Mouse (Mus musculus) heart, embryonic 16.5 days (tissue): Measurements from ENCODE around the gene Mest. TPM values are rescaled to one million over a fixed set of nuclear protein-coding genes. Genes with fewer than 3 reads are reported as not detected.

Experiments used
- ATAC-seq: fragments of 200-750 bp; cut with Nextera tagmentation; replicated peaks from 2 replicates; pipeline ENCODE4 v1.8.0; 2017; ENCODE audit warnings: moderate number of reproducible peaks; ENCODE audit not compliant: insufficient read depth, low FRiP score; ENCODE audit errors: extremely low read depth
- H3K27ac ChIP-seq: fragments of 300-500 bp; sonication (generic); 2 replicates; pipeline ENCODE4 v1.5.1; 2014; ENCODE audit warnings: mild to moderate bottlenecking, low read length, control low read depth, moderate library complexity
- H3K27me3 ChIP-seq: fragments of 300-500 bp; sonication (generic); 2 replicates; pipeline ENCODE4 v1.6.1; 2014; ENCODE audit warnings: low read length, mixed read lengths; ENCODE audit not compliant: control insufficient read depth, insufficient read depth
- H3K36me3 ChIP-seq: fragments of 300-500 bp; sonication (generic); 2 replicates; pipeline ENCODE4 v1.6.1; 2014; ENCODE audit not compliant: control insufficient read depth, insufficient read depth
- H3K4me1 ChIP-seq: fragments of 300-500 bp; sonication (generic); 2 replicates; pipeline ENCODE4 v1.6.1; 2014; ENCODE audit warnings: low read length, mixed read lengths; ENCODE audit not compliant: control insufficient read depth, insufficient read depth
- H3K4me2 ChIP-seq: fragments of 300-500 bp; sonication (generic); 2 replicates; pipeline ENCODE4 v1.6.1; 2014; ENCODE audit warnings: low read depth, mild to moderate bottlenecking, control low read depth, low read length
- H3K4me3 ChIP-seq: fragments of 300-500 bp; sonication (generic); 2 replicates; pipeline ENCODE4 v1.5.1; 2014; ENCODE audit warnings: mild to moderate bottlenecking, control low read depth, low read length
- H3K9ac ChIP-seq: fragments of 300-500 bp; sonication (generic); 2 replicates; pipeline ENCODE4 v1.6.1; 2014; ENCODE audit warnings: low read length, control low read depth
- H3K9me3 ChIP-seq: fragments of 300-500 bp; sonication (generic); replicated peaks from 2 replicates; pipeline ENCODE4 v1.6.1; 2016; ENCODE audit warnings: low read length; ENCODE audit not compliant: control insufficient read depth
- WGBS: fragments of 180-500 bp; shearing (Covaris S2); extraction: QIAGEN DNeasy Blood & Tissue Kit; methylation state at CpG from one replicate; pipeline ENCODE4 v1.1.7; 2014; 5-methylcytosine and 5-hydroxymethylcytosine counted together
- microRNA counts: library from miRNA; unstranded; fragments of <30 nt; microRNA quantifications from one replicate; lab custom pipeline; 2016
- microRNA-seq: library from miRNA; unstranded; fragments of <30 nt; microRNA quantifications from one replicate; pipeline ENCODE4, GENCODE M21; 2017
- polyA plus RNA-seq: library from polyadenylated mRNA; unstranded; fragments of >200 nt; fragmentation: Nextera tagmentation; extraction: Ambion mirVana; gene quantifications from 2 replicates; pipeline ENCODE4 v1.2.1, GENCODE M21; 2015

Mest gene
- polyA plus RNA-seq, 1 experiment from 2014 or later = 1,886 TPM

DNA sequence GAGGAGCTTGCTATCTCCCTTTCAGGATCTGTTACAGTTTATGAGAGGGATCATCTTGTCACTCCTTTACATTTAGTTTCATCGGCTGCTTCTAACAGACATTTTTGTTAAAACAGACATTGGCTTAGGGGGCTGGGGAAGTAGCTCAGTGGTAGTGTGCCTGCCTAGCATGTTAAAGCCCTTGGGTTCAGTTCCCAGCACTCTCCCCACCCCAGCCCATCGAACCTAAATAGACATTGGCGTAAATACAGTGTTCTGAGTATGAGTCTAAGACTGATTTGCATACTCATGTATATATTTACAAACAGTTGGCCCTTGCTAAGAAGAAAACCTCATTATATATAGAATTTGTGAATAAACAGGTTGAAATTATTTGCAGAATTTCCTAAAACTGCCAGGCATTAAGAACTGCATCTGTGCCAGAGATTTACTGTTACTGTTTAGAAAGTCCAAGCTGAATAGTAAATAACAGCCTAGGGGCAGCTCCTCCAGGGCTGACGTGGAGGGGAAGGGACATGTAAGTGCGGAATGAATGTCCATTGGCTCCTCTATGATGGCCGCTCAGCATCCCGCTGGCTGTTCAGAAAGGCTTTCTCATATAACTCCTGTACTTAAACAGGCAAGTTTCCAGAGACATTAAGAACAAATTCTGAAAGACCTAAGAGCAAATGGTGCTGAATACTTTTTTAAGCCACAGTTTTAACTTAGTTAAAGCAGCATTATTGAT, 24.4 kb downstream of the Mest start:
- Histone ChIP-seq H3K27ac (no peak overlapping the region), H3K9ac (no peak overlapping the region), H3K27me3 (no peaks in the 10 kb centered on the region), H3K9me3 (no peaks in the 10 kb centered on the region), H3K36me3 (peaks cover 45% of the 10 kb centered on the region), H3K4me3 (no peak overlapping the region), H3K4me1 (no peaks in the 10 kb centered on the region), H3K4me2 (no peak overlapping the region)
- ATAC-seq = no peak
- WGBS = 73% methylated on average over 7 of the region's 7 CpGs

DNA sequence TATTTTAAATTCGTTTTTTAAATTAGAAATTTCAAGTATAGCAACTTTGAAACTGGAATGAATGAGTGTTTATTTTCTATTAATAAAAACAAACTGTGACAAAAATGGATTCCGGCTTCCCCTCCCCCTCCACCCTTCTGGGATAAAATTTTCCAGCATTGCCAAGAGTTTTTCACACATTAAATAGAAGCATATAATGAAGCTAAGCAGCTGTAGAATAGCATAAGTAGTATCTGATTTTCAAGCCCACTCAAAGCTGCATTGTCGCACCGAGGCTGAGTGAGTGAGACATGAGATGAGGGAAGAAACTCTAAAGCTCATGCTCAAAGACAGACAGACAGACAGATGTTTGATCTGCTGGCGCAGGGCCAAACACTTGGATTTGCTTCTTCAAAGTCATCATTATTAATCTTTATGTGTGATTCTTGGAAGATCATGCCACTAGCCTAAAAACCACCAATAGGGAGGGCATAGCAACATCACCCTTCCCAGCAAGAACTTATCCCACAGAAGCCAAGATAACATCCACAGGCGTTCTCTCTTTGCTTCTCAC, 25.1 kb downstream of the Mest start:
- no peak overlapping the region for H3K4me3 ChIP-seq
- no peak overlapping the region for H3K27ac ChIP-seq
- H3K9me3 ChIP-seq = no peaks in the 10 kb centered on the region
- 66% methylated on average over 6 of the region's 6 CpGs for WGBS
- H3K4me2 ChIP-seq = no peak overlapping the region
- no peak for ATAC-seq
- no peaks in the 10 kb centered on the region for H3K4me1 ChIP-seq
- H3K27me3 ChIP-seq = no peaks in the 10 kb centered on the region
- H3K36me3 ChIP-seq = peaks cover 42% of the 10 kb centered on the region
- H3K9ac ChIP-seq = no peak overlapping the region

DNA sequence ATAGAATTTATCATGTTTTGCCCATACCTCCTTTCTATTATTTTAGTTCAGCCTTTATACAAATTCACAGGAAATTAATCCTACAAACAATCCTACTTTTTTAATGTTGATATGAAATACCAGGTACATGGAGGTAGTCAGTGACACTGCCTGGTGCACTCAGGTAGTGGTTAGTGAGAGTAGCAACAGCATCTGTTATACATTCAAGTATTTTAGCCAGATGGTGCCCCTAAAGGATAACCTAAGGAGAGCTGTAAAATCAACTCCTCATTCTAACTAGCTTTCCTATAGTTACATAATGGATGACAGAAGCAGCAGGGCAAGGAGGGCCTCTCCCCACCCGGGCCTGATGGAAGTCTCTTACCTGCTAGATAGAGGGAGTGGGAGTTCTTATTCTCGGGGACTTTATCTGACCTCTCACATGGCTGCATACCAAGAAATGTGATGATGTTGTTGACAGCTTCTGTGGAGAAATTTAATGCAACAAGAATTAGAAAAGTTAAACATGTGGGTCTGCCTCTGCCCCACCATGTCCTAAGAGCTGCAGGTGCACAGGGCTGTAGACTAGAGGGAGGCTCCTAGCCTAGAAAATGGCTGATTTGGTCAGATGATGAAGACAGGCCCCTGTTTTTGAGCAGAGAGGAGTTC, 25.8 kb downstream of the Mest start:
- 0 out of 2 replicates have a peak, but pooled peaks have one; percentile 10 for ATAC-seq
- no peak overlapping the region for H3K9ac ChIP-seq
- 22% methylated on average over 2 of the region's 2 CpGs for WGBS
- no peaks in the 10 kb centered on the region for H3K27me3 ChIP-seq
- H3K9me3 ChIP-seq = no peaks in the 10 kb centered on the region
- H3K36me3 ChIP-seq = peaks cover 35% of the 10 kb centered on the region
- no peak overlapping the region for H3K27ac ChIP-seq
- no peaks in the 10 kb centered on the region for H3K4me1 ChIP-seq
- no peak overlapping the region for H3K4me3 ChIP-seq
- H3K4me2 ChIP-seq = no peak overlapping the region

DNA sequence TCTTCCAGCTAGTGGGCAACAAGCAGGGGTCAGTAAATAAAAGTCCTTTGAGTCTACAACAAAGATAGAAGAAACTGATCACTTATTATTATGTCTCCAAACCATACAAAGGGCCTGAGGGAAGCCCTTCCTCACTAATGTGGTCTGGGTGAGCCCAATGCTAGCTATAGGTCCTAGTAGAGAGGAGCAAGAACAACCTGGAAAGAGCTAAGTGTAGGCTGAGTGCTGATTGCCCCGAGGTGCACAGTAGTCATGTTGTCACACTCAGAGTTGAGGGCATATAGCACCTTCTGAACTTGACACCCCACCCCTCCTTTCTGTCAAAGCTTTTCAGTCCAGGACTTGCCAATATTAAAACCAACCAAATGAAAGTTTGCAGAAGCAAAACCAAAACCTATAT, 26.5 kb downstream of the Mest start:
- Histone ChIP-seq H3K36me3 (peaks cover 31% of the 10 kb centered on the region), H3K9me3 (no peaks in the 10 kb centered on the region), H3K4me1 (no peaks in the 10 kb centered on the region), H3K27ac (no peak overlapping the region), H3K27me3 (no peaks in the 10 kb centered on the region), H3K4me2 (no peak overlapping the region), H3K9ac (no peak overlapping the region), H3K4me3 (no peak overlapping the region)
- ATAC-seq = peak; percentile 55
- WGBS = 50% methylated on average over 1 of the region's 1 CpGs

DNA sequence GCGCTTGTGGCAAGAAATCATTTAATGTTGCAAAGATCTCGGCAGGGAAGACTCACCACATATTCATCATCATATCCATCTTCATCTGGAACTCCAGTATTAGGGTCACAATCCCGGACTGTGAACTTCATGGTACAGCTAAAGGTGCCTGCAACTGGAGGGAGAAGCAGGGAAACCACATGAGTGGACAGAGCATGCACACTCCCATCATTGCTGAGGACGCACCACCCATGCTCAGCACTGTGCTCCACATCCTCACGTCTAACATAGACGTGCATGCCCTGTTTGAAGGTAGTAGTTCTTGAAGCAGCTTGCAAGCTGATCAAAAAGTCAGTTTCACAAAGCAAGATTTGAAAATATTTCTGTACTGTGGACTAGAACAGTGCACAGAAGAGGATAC, 27.1 kb downstream of the Mest start:
- H3K4me2 ChIP-seq = no peak overlapping the region

DNA sequence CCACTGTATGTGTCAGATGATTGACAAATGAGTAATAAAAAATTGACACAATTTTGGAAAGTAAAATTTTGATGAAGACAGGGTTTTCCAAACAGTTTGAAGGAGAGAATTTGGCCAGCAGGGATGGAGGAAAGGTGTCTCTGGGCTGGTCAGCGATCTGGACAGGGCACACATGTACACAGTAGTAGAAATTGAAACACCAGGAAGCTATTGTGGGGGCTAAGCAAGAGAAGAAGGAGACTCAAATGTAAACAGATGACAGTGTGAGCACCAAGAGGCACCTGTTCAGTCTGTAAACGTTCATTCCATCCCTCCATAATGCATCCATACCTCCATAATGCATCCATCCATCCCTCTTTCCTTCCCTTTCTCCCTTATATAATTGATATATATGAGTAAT, 27.9 kb downstream of the Mest start:
- 63% methylated on average over 2 of the region's 2 CpGs for WGBS
- H3K9me3 ChIP-seq = no peaks in the 10 kb centered on the region
- H3K36me3 ChIP-seq = peaks cover 24% of the 10 kb centered on the region
- no peak overlapping the region for H3K27ac ChIP-seq
- no peak for ATAC-seq
- no peak overlapping the region for H3K4me2 ChIP-seq
- H3K4me1 ChIP-seq = no peaks in the 10 kb centered on the region
- H3K9ac ChIP-seq = no peak overlapping the region
- H3K27me3 ChIP-seq = no peaks in the 10 kb centered on the region
- H3K4me3 ChIP-seq = no peak overlapping the region

More for the DNA sequence above, 27.1 kb downstream of the Mest start:
- Histone ChIP-seq H3K27ac (no peak overlapping the region), H3K36me3 (peaks cover 26% of the 10 kb centered on the region), H3K27me3 (no peaks in the 10 kb centered on the region), H3K4me1 (no peaks in the 10 kb centered on the region), H3K9ac (no peak overlapping the region), H3K9me3 (no peaks in the 10 kb centered on the region), H3K4me3 (no peak overlapping the region)
- peak; percentile 34; the same call in 1 of the 2 replicates for ATAC-seq
- 61% methylated on average over 6 of the region's 6 CpGs for WGBS

MicroRNAs within 50 kb of the gene (microRNA counts, 519-probe panel; counts per million panel counts)
- microRNA mmu-miR-335-3p (lab: Ali Mortazavi, UCI) (3,086 counts per million, percentile 81 among the panel's probes with 10 or more counts), microRNA mmu-miR-335-5p (lab: Ali Mortazavi, UCI) (4,479 counts per million, percentile 98 among the panel's probes with 10 or more counts)

Small RNA genes lying within 50 kb of the gene (microRNA-seq; reads per million reads assigned to microRNA genes)
- 90,869 reads per million, percentile 100 among the genes with 10 or more reads in this experiment for gene Mir335

Other genes with a start within 250 kb of the Mest start
- 21.7 and 27.6 TPM in 2 replicates for gene Tmem209, start 213.8 kb upstream of the Mest start, polyA plus RNA-seq
- gene Ssmem1, start 213.7 kb upstream of the Mest start, polyA plus RNA-seq = 0.12 TPM in 1 of 2 replicates, not detected in the other
- 2.5 and 2.7 TPM in 2 replicates for gene Cpa2, start 182.0 kb upstream of the Mest start, polyA plus RNA-seq
- gene Cpa4, start 155.2 kb upstream of the Mest start, polyA plus RNA-seq = 1.3 and 1.7 TPM in 2 replicates
- 0.55 and 0.59 TPM in 2 replicates for gene Cpa5, start 112.5 kb upstream of the Mest start, polyA plus RNA-seq
- 6.5 and 7.2 TPM in 2 replicates for gene Cpa1, start 84.3 kb upstream of the Mest start, polyA plus RNA-seq
- 9.3 and 10.5 TPM in 2 replicates for gene Cep41, start 29.8 kb upstream of the Mest start, polyA plus RNA-seq
- 18.9 and 20.9 TPM in 2 replicates for gene Copg2, start 173.2 kb downstream of the Mest start, polyA plus RNA-seq
- gene Tsga13, start 192.0 kb downstream of the Mest start, polyA plus RNA-seq = 0.12 TPM in 2 replicates
- gene Klf14, start 235.5 kb downstream of the Mest start, polyA plus RNA-seq = 1.9 TPM in 2 replicates